Mouse (Mus musculus): ENCODE results near the gene 6430531B16Rik. TPM values are rescaled to one million over a fixed set of nuclear protein-coding genes. Genes with fewer than 3 reads are reported as not detected.

Gene 6430531B16Rik
- polyA plus RNA-seq (2014; fragmentation: Nextera tagmentation; extraction: Ambion mirVana): 0.27 and 0.31 TPM in 2 replicates

DNA sequence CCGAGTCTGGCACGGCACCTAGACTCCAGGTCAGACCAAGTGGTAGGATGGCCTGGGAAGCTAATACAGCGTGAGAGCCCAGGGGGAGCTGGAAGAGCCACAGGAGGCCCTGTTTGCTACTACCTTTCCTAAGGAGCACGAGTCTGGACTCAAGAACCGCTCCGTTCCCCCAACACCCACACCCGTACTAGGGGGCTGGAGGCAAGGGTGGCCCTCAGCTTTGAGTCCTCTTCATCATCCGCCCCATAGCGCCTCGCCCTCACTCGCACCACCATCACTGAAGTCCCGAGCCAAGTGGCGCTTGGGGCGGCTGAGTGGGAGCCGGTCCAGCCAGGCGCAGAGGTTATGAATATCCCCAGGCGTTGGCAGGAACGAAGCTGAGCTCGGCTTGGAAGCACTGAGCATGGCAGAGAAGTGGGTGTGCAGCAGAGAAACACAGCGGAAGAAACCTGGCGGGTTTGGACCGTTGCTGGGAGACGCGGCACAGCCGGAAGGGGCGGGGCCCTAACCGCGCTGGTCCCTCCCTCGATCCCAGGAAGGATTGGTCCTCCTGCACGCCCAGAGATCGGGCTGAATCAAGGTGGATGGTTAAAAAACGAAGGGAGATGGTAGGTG lies at the start of gene 6430531B16Rik:
Gene 6430531B16Rik (minus strand): TSS at position 478 of the 615 bp plus-strand sequence.
- no peaks in the 10 kb centered on the region for H3K27me3 ChIP-seq (ENCODE audit: control insufficient read depth, insufficient read depth, low read length)
- WGBS: 2% methylated on average over 32 of the region's 32 CpGs
- no peaks in the 10 kb centered on the region for H3K9me3 ChIP-seq (ENCODE audit: control insufficient read depth, low read length)
- H3K4me1 ChIP-seq (ENCODE audit: control insufficient read depth, insufficient read depth, low read length): no peaks in the 10 kb centered on the region
- peak within 1 kb of the TSS; percentile 48 for H3K4me3 ChIP-seq (ENCODE audit: low read depth, low read length)
- ATAC-seq (ENCODE audit: insufficient number of reproducible peaks, low FRiP score, low TSS enrichment, low read depth) (peak; percentile 91), DNase-seq (ENCODE audit: low spot score) (peak; percentile 84)
- peak within 1 kb of the TSS; percentile 93 for H3K4me2 ChIP-seq (ENCODE audit: low read depth, severe bottlenecking)
- H3K27ac ChIP-seq (replicated peaks; ENCODE audit: low read depth, low read length): no peak within 1 kb of the TSS
- H3K9ac ChIP-seq (ENCODE audit: low read length): peak within 1 kb of the TSS; percentile 63
- H3K36me3 ChIP-seq (ENCODE audit: control insufficient read depth, insufficient read depth, low read length): no peaks in the 10 kb centered on the region

DNA sequence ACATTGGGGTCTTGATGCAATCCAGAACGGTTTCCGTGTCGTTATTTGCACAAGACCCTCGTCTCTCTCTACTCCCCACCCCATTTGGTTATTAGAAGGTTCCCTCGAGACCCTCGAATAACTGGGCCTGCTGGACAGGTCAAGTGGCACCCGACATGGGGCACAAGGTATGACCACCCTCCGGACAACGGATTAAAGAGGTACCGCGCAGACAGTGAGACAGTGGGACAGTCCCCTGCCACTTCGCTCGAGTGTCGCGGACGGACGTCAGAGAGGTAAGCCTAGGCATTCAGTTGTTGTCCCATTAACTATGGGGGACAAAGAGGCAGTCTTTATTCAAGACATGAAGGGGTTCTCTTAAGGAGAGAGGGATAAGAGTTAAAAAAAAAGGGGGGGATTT lies 32.8 kb upstream of the 6430531B16Rik start:
- H3K4me3 ChIP-seq (ENCODE audit: low read depth, low read length): no peak overlapping the region
- no peak for ATAC-seq (ENCODE audit: insufficient number of reproducible peaks, low FRiP score, low TSS enrichment, low read depth)
- H3K4me2 ChIP-seq (ENCODE audit: low read depth, severe bottlenecking): no peak overlapping the region
- 96% methylated on average over 17 of the region's 17 CpGs for WGBS
- H3K9me3 ChIP-seq (ENCODE audit: control insufficient read depth, low read length): no peaks in the 10 kb centered on the region
- no peaks in the 10 kb centered on the region for H3K4me1 ChIP-seq (ENCODE audit: control insufficient read depth, insufficient read depth, low read length)
- no peaks in the 10 kb centered on the region for H3K27me3 ChIP-seq (ENCODE audit: control insufficient read depth, insufficient read depth, low read length)
- H3K27ac ChIP-seq (replicated peaks; ENCODE audit: low read depth, low read length): no peak overlapping the region
- H3K36me3 ChIP-seq (ENCODE audit: control insufficient read depth, insufficient read depth, low read length): peaks cover 4% of the 10 kb centered on the region
- H3K9ac ChIP-seq (ENCODE audit: low read length): no peak overlapping the region
- DNase-seq (ENCODE audit: low spot score): no peak

DNA sequence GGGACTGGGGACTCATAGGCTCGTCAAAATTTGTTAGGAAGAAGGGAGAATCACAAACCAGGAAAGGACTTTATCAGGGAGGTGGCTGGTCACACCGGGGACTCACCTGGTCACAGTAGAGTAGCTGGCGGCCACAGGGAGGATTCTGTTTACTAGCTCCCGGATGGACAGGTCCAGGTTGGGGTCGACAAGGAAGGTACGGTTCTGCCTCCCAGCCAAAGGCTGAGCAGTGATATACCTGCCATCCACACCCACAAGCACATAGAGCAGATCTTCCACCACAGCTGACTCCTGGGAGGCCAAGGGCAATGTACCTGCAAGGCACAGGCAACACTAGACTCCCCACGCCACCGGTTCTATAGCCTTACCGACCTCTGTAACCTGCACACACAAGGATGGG lies 29.2 kb upstream of the 6430531B16Rik start:
- Histone ChIP-seq H3K4me3 (ENCODE audit: low read depth, low read length) (no peak overlapping the region), H3K27me3 (ENCODE audit: control insufficient read depth, insufficient read depth, low read length) (no peaks in the 10 kb centered on the region), H3K9ac (ENCODE audit: low read length) (no peak overlapping the region), H3K4me1 (ENCODE audit: control insufficient read depth, insufficient read depth, low read length) (no peaks in the 10 kb centered on the region), H3K9me3 (ENCODE audit: control insufficient read depth, low read length) (no peaks in the 10 kb centered on the region), H3K4me2 (ENCODE audit: low read depth, severe bottlenecking) (no peak overlapping the region), H3K27ac (replicated peaks; ENCODE audit: low read depth, low read length) (no peak overlapping the region), H3K36me3 (ENCODE audit: control insufficient read depth, insufficient read depth, low read length) (peaks cover 13% of the 10 kb centered on the region)
- WGBS: 93% methylated on average over 9 of the region's 9 CpGs
- DNase-seq (ENCODE audit: low spot score): no peak
- no peak for ATAC-seq (ENCODE audit: insufficient number of reproducible peaks, low FRiP score, low TSS enrichment, low read depth)

DNA sequence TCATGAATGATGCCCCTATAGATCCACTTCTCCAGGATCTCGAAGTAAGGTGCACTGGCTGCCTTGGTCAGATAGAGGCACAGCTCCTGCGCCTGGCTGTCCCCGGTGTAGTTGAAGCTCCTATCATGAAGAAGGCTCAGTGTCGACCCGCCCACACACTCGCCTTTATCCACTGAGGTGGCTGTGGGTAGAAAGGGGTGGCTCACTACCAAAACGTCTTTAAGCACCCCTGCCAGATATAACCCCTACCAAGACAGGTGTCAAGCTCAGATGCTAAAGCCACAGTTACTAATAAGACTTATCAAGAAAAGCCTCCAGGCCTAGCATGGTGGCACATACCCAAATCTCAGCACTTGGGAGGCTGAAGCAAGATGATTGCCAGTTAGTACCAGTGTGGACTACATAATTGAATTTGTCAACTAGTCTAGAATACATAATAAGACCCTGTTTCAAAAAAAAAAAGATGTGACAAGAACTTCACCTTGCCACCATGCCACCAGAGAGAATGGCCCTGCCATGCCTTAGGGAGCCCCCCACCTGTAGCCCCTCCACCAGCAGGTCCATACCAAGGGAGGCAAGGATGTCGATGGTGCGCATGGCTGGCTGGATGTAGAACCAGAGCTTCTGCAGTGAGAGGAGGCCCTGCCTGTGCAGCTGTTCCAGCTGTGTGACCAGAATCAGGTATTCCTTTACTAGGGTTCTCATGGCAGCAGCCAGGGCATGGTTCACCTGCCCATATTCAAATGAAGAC lies 28.5 kb upstream of the 6430531B16Rik start:
- 93% methylated on average over 9 of the region's 9 CpGs for WGBS
- peaks cover 13% of the 10 kb centered on the region for H3K36me3 ChIP-seq (ENCODE audit: control insufficient read depth, insufficient read depth, low read length)
- no peak for DNase-seq (ENCODE audit: low spot score)
- no peak for ATAC-seq (ENCODE audit: insufficient number of reproducible peaks, low FRiP score, low TSS enrichment, low read depth)
- no peaks in the 10 kb centered on the region for H3K9me3 ChIP-seq (ENCODE audit: control insufficient read depth, low read length)
- no peak overlapping the region for H3K27ac ChIP-seq (replicated peaks; ENCODE audit: low read depth, low read length)
- H3K4me2 ChIP-seq (ENCODE audit: low read depth, severe bottlenecking): no peak overlapping the region
- H3K4me3 ChIP-seq (ENCODE audit: low read depth, low read length): no peak overlapping the region
- H3K9ac ChIP-seq (ENCODE audit: low read length): no peak overlapping the region
- no peaks in the 10 kb centered on the region for H3K27me3 ChIP-seq (ENCODE audit: control insufficient read depth, insufficient read depth, low read length)
- H3K4me1 ChIP-seq (ENCODE audit: control insufficient read depth, insufficient read depth, low read length): no peaks in the 10 kb centered on the region

DNA sequence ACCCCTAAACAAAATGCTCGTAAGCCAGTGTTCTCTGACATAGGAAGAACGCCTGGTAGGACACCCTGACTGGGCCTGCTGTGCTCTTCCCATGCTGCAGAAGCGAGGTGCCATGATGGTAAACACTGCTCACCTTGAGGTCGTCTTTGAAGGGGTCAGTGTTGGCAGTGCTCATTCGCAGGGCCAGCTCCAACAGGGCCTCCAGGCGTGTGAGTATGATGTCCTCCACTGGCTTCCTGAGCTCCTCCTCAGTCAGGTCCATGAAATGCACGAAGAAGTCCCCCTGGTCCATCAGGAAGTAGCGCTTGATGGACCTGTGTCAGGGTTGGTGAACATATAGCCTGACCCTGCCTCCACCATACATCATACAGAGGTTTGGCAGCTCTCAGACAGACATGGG lies 26.1 kb upstream of the 6430531B16Rik start:
- Histone ChIP-seq H3K9ac (ENCODE audit: low read length) (no peak overlapping the region), H3K4me2 (ENCODE audit: low read depth, severe bottlenecking) (no peak overlapping the region), H3K4me1 (ENCODE audit: control insufficient read depth, insufficient read depth, low read length) (no peaks in the 10 kb centered on the region), H3K27me3 (ENCODE audit: control insufficient read depth, insufficient read depth, low read length) (no peaks in the 10 kb centered on the region), H3K36me3 (ENCODE audit: control insufficient read depth, insufficient read depth, low read length) (peaks cover 31% of the 10 kb centered on the region), H3K4me3 (ENCODE audit: low read depth, low read length) (no peak overlapping the region), H3K9me3 (ENCODE audit: control insufficient read depth, low read length) (no peaks in the 10 kb centered on the region), H3K27ac (replicated peaks; ENCODE audit: low read depth, low read length) (no peak overlapping the region)
- DNase-seq (ENCODE audit: low spot score) (no peak), ATAC-seq (ENCODE audit: insufficient number of reproducible peaks, low FRiP score, low TSS enrichment, low read depth) (no peak)
- 92% methylated on average over 8 of the region's 8 CpGs for WGBS

DNA sequence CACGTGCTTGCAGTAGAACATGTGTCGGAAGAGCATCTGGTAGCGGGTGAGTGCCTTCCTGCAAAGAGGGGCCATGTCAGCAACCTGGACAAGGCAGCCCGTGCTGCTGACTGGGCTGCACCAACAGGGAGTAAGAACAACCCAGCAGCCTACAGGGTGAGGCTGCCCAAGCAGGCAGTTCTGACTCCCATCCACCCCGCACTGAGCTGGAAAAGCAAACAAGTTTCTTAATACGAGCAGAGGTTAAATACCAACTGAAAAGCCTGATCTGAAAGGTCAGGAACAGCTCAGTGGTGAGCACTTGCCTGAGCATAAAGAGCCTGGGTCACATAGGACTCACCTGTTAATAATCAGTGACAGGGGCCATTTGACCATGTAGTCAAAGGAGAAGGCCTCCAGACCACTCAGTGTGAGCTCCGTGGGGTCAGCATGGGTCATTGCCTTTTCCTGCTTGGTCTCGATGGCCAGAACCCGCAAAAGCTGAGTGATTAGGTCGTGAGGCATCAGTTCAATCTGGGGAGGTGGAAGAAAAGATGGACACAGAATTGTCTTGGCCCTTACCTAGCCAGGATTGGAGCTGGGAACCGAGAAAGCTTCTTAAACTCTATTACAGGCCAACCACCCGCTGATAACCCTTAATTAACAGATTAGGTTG lies 22.7 kb upstream of the 6430531B16Rik start:
- Histone ChIP-seq H3K4me2 (ENCODE audit: low read depth, severe bottlenecking) (no peak overlapping the region), H3K27ac (replicated peaks; ENCODE audit: low read depth, low read length) (no peak overlapping the region), H3K36me3 (ENCODE audit: control insufficient read depth, insufficient read depth, low read length) (peaks cover 34% of the 10 kb centered on the region), H3K27me3 (ENCODE audit: control insufficient read depth, insufficient read depth, low read length) (no peaks in the 10 kb centered on the region), H3K9ac (ENCODE audit: low read length) (no peak overlapping the region), H3K4me3 (ENCODE audit: low read depth, low read length) (no peak overlapping the region), H3K9me3 (ENCODE audit: control insufficient read depth, low read length) (no peaks in the 10 kb centered on the region), H3K4me1 (ENCODE audit: control insufficient read depth, insufficient read depth, low read length) (no peaks in the 10 kb centered on the region)
- no peak for DNase-seq (ENCODE audit: low spot score)
- ATAC-seq (ENCODE audit: insufficient number of reproducible peaks, low FRiP score, low TSS enrichment, low read depth): no peak
- 65% methylated on average over 12 of the region's 12 CpGs for WGBS

DNA sequence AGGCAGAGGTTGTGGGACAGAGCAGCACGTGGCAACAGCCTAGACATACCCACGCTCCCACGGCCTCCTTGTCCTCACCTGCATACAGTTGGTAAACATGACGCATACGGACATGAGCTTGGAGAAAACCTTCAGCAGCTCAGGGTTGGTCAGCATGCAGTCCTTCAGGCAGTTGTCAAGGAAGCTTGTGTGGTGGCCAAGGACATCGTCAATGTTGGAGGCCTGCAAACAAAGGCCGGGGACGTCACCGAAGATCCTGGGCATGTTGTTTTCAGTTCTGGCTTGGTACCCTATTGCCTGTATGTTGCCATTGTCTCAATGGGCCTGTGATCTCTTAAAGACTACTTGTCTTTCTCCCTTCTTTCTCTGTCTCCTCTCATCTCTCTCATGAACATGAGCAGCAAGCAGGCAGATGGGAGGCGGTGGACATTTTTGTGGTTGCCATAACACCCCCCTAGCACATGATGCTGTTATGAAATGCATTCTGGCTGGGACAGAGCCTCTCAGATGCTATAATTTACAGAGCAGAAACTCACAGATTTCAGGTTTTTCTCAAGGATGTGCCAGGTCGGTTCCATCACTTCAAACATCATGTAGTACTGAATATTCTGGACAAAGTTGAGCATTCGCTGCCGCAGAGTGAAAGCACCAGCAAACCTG lies 20.3 kb upstream of the 6430531B16Rik start:
- H3K9me3 ChIP-seq (ENCODE audit: control insufficient read depth, low read length): no peaks in the 10 kb centered on the region
- no peak overlapping the region for H3K4me2 ChIP-seq (ENCODE audit: low read depth, severe bottlenecking)
- ATAC-seq (ENCODE audit: insufficient number of reproducible peaks, low FRiP score, low TSS enrichment, low read depth) (no peak), DNase-seq (ENCODE audit: low spot score) (no peak)
- H3K27me3 ChIP-seq (ENCODE audit: control insufficient read depth, insufficient read depth, low read length): no peaks in the 10 kb centered on the region
- no peak overlapping the region for H3K4me3 ChIP-seq (ENCODE audit: low read depth, low read length)
- H3K4me1 ChIP-seq (ENCODE audit: control insufficient read depth, insufficient read depth, low read length): no peaks in the 10 kb centered on the region
- peaks cover 25% of the 10 kb centered on the region for H3K36me3 ChIP-seq (ENCODE audit: control insufficient read depth, insufficient read depth, low read length)
- no peak overlapping the region for H3K9ac ChIP-seq (ENCODE audit: low read length)
- 96% methylated on average over 13 of the region's 13 CpGs for WGBS
- H3K27ac ChIP-seq (replicated peaks; ENCODE audit: low read depth, low read length): no peak overlapping the region

DNA sequence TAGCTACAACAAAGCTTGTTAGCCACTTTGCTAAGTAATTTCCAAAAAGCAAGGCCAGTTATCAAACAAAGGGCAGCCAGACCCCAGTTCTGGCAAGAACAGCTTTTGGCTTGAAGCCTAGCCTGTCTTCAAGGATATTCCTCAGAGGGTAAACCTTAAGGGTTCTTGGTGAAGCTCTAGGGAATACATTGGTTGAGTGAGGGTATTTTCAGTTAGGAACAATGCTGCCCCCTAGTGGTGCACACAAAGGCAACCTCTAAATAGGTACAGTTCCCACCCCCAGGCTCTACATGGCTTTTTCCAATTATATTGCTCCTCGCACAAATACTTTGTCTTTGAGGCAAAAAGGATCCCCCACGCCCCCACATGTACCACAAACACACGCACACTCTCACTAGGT lies 16.1 kb upstream of the 6430531B16Rik start:
- Histone ChIP-seq H3K4me2 (ENCODE audit: low read depth, severe bottlenecking) (no peak overlapping the region), H3K27ac (replicated peaks; ENCODE audit: low read depth, low read length) (no peak overlapping the region), H3K4me1 (ENCODE audit: control insufficient read depth, insufficient read depth, low read length) (no peaks in the 10 kb centered on the region), H3K36me3 (ENCODE audit: control insufficient read depth, insufficient read depth, low read length) (peaks cover 7% of the 10 kb centered on the region; the same call in 1 of the 2 replicates), H3K9ac (ENCODE audit: low read length) (no peak overlapping the region), H3K27me3 (ENCODE audit: control insufficient read depth, insufficient read depth, low read length) (no peaks in the 10 kb centered on the region), H3K9me3 (ENCODE audit: control insufficient read depth, low read length) (no peaks in the 10 kb centered on the region), H3K4me3 (ENCODE audit: low read depth, low read length) (no peak overlapping the region)
- WGBS: 31% methylated on average over 3 of the region's 3 CpGs
- ATAC-seq (ENCODE audit: insufficient number of reproducible peaks, low FRiP score, low TSS enrichment, low read depth) (no peak), DNase-seq (ENCODE audit: low spot score) (peak; percentile 71)

Data from limb, embryonic 11.5 days (tissue).